Mouse (Mus musculus): Measurements from ENCODE around the gene Nexn. TPM values are rescaled to one million over a fixed set of nuclear protein-coding genes. Genes with fewer than 3 reads are reported as not detected.

Nexn gene
- polyA plus RNA-seq, 1 experiment from 2014 or later, result 5.1 TPM

Other genes starting within 250 kb of the Nexn start
- 4.0 and 4.1 TPM in 2 replicates for gene Gipc2, start 100.1 kb downstream of the Nexn start, polyA plus RNA-seq (2015; fragmentation: Nextera tagmentation; extraction: Ambion mirVana)
- 36.3 and 39.8 TPM in 2 replicates for gene Dnajb4, start 56.0 kb downstream of the Nexn start, polyA plus RNA-seq (2015; fragmentation: Nextera tagmentation; extraction: Ambion mirVana)
- gene Fubp1, start 55.9 kb downstream of the Nexn start, polyA plus RNA-seq (2015; fragmentation: Nextera tagmentation; extraction: Ambion mirVana), result 297 and 302 TPM in 2 replicates
- 22.6 and 24.7 TPM in 2 replicates for gene Miga1, start 74.1 kb upstream of the Nexn start, polyA plus RNA-seq (2015; fragmentation: Nextera tagmentation; extraction: Ambion mirVana)
- gene Usp33, start 80.1 kb upstream of the Nexn start, polyA plus RNA-seq (2015; fragmentation: Nextera tagmentation; extraction: Ambion mirVana), result 107 and 109 TPM in 2 replicates
- 32.8 and 40.6 TPM in 2 replicates for gene Zzz3, start 129.1 kb upstream of the Nexn start, polyA plus RNA-seq (2015; fragmentation: Nextera tagmentation; extraction: Ambion mirVana)

Measured in forebrain, embryonic 16.5 days (tissue).